ENCODE assay signal across 8 mouse cellular contexts in the genomic region with DNA sequence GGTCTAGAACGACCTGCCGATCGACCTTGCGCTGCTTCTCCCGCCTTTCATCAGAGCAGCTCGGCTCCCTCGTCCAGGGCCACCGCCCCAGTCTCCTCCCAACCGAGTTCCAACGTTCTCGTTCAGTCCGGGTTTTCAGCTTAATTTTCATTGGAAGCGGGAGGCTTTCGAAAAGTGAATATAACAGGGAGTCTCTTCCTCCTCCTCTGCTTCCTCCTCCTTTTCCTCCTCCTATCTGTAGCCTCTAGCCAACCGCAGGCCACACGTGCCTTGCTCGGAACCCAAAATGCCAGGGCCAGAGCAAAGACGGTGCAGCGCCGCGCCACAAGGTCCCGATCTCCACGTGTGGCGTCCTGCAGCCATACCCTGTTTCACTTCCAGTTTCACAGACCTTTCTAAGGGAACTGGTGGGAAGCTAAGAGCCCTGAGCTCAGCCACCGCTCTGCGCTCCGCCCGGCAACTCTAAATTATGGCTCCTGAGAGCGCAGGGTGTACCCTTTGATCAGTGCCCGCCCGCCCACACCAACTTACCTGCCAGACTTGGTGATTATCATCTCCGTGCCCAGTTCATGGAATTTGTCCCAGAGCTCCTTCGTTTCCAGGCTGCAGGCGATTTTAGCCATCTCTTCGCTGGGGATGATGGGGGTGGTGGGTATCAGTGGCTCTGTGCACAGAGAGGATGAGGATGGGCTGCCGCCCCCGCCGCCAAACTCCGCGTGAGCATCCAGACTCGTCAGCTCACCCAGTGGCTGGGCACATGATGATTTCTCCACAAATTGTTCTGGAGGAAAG. TPM values are rescaled to one million over a fixed set of nuclear protein-coding genes. Genes with fewer than 3 reads are reported as not detected.
A peak's percentile ranks its signal among the peaks of the same experiment; 100 is the strongest.
DNase-seq lines count a peak whose midpoint lies in the region; ATAC-seq and TF ChIP-seq lines count a peak whose summit lies in the region.

No protein-coding gene starts in this region.

- H3K27me3 ChIP-seq in midbrain, embryonic 10.5 days (ENCODE audit: low read depth, poor library complexity, severe bottlenecking): peaks cover 100% of the 10 kb centered on the region
- peaks cover 59% of the 10 kb centered on the region for H3K27me3 ChIP-seq in midbrain, embryonic 16.5 days (ENCODE audit: control insufficient read depth, insufficient read depth, low read depth, low read length)
- no peaks in the 10 kb centered on the region for H3K27me3 ChIP-seq in heart, embryonic 11.5 days (ENCODE audit: control insufficient read depth, insufficient read depth, low read length)
- H3K27me3 ChIP-seq in limb, embryonic 14.5 days (ENCODE audit: control insufficient read depth, insufficient read depth, low read length): peaks cover 77% of the 10 kb centered on the region
- peaks cover 67% of the 10 kb centered on the region for H3K27me3 ChIP-seq in stomach, embryonic 16.5 days (ENCODE audit: control insufficient read depth, insufficient read depth, low read length)

- intact Hi-C loops in left cerebral cortex, adult 2 months (cut with DNase I): no loop called here

- no peak overlapping the region for H3K9ac ChIP-seq in midbrain, embryonic 16.5 days (ENCODE audit: low read depth, low read length)
- peak overlapping the region; percentile 98 for H3K9ac ChIP-seq in heart, embryonic 11.5 days (ENCODE audit: low read depth, low read length)
- H3K9ac ChIP-seq in limb, embryonic 14.5 days (ENCODE audit: low read depth, low read length, severe bottlenecking): no peak overlapping the region
- no peak overlapping the region for H3K9ac ChIP-seq in stomach, embryonic 16.5 days (ENCODE audit: low read length)

- under 1% methylated on average over 41 of the region's 41 CpGs for WGBS in midbrain, embryonic 10.5 days
- under 1% methylated on average over 41 of the region's 41 CpGs for WGBS in midbrain, embryonic 16.5 days
- under 1% methylated on average over 41 of the region's 41 CpGs for WGBS in heart, embryonic 11.5 days (ENCODE audit: insufficient replicate concordance)
- under 1% methylated on average over 41 of the region's 41 CpGs for WGBS in limb, embryonic 14.5 days
- WGBS in stomach, embryonic 16.5 days: under 1% methylated on average over 41 of the region's 41 CpGs

- no peak overlapping the region for H3K27ac ChIP-seq in midbrain, embryonic 10.5 days (replicated peaks)
- H3K27ac ChIP-seq in midbrain, embryonic 16.5 days (ENCODE audit: low read length): no peak overlapping the region
- H3K27ac ChIP-seq in heart, embryonic 11.5 days (ENCODE audit: low read depth, low read length): peak overlapping the region; percentile 99
- no peak overlapping the region for H3K27ac ChIP-seq in limb, embryonic 14.5 days (replicated peaks; ENCODE audit: low read depth, low read length)
- no peak overlapping the region for H3K27ac ChIP-seq in stomach, embryonic 16.5 days (ENCODE audit: low read length)
- no peak overlapping the region for H3K27ac ChIP-seq in left cerebral cortex, adult 2 months

- TF ChIP-seq CTCF in left cerebral cortex, adult 2 months (IDR thresholded peaks at IDR 0.05): no peak

- H3K4me1 ChIP-seq in midbrain, embryonic 10.5 days: peaks cover 25% of the 10 kb centered on the region
- H3K4me1 ChIP-seq in midbrain, embryonic 16.5 days (ENCODE audit: control insufficient read depth, insufficient read depth, low read length): peaks cover 3% of the 10 kb centered on the region; the same call in 1 of the 2 replicates
- H3K4me1 ChIP-seq in heart, embryonic 11.5 days (ENCODE audit: control insufficient read depth, insufficient read depth, low read length): peaks cover 15% of the 10 kb centered on the region
- H3K4me1 ChIP-seq in limb, embryonic 14.5 days (ENCODE audit: control insufficient read depth, insufficient read depth, low read length): peaks cover 7% of the 10 kb centered on the region; the same call in 1 of the 2 replicates
- no peaks in the 10 kb centered on the region for H3K4me1 ChIP-seq in stomach, embryonic 16.5 days (ENCODE audit: control insufficient read depth, insufficient read depth, low read length)

- H3K4me3 ChIP-seq in midbrain, embryonic 10.5 days: peak overlapping the region; percentile 34
- no peak overlapping the region for H3K4me3 ChIP-seq in midbrain, embryonic 16.5 days (ENCODE audit: low read depth, low read length)
- peak overlapping the region; percentile 79 for H3K4me3 ChIP-seq in heart, embryonic 11.5 days (ENCODE audit: low read depth, low read length)
- 0 out of 2 replicates have a peak overlapping the region, but pooled peaks have one; percentile 4 for H3K4me3 ChIP-seq in limb, embryonic 14.5 days (replicated peaks; ENCODE audit: low read length)
- H3K4me3 ChIP-seq in stomach, embryonic 16.5 days (replicated peaks; ENCODE audit: low read length): peak overlapping the region; percentile 20
- no peak overlapping the region for H3K4me3 ChIP-seq in left cerebral cortex, adult 2 months

- H3K9me3 ChIP-seq in midbrain, embryonic 10.5 days (replicated peaks): no peaks in the 10 kb centered on the region
- H3K9me3 ChIP-seq in midbrain, embryonic 16.5 days (replicated peaks; ENCODE audit: control insufficient read depth, low read length, poor library complexity, severe bottlenecking): no peaks in the 10 kb centered on the region
- no peaks in the 10 kb centered on the region for H3K9me3 ChIP-seq in heart, embryonic 11.5 days (replicated peaks; ENCODE audit: control insufficient read depth, low read length)
- H3K9me3 ChIP-seq in limb, embryonic 14.5 days (ENCODE audit: control insufficient read depth, low read length): 0 out of 2 replicates have a peak, but pooled peaks cover 3% of the 10 kb centered on the region
- no peaks in the 10 kb centered on the region for H3K9me3 ChIP-seq in stomach, embryonic 16.5 days (replicated peaks; ENCODE audit: control insufficient read depth, low read length)

- peak; percentile 55 for DNase-seq in midbrain, embryonic 10.5 days (ENCODE audit: low spot score)
- DNase-seq in limb, embryonic 14.5 days (ENCODE audit: low spot score): no peak
- no peak for DNase-seq in layer of hippocampus, postnatal 10 days (ENCODE audit: low spot score in 2 of 2)
- no peak for DNase-seq in left cerebral cortex, adult 2 months (ENCODE audit: extremely low spot score in 1 of 2, low spot score in 2 of 2)
- no peak for DNase-seq in gastrocnemius, adult 8-10 months (ENCODE audit: low spot score in 2 of 2)

- H3K36me3 ChIP-seq in midbrain, embryonic 10.5 days: no peaks in the 10 kb centered on the region
- H3K36me3 ChIP-seq in midbrain, embryonic 16.5 days (ENCODE audit: control insufficient read depth, insufficient read depth, low read length): no peaks in the 10 kb centered on the region
- H3K36me3 ChIP-seq in heart, embryonic 11.5 days (ENCODE audit: control insufficient read depth, insufficient read depth, low read length): peaks cover 6% of the 10 kb centered on the region; the same call in 1 of the 2 replicates
- H3K36me3 ChIP-seq in limb, embryonic 14.5 days (ENCODE audit: control insufficient read depth, insufficient read depth, low read length): no peaks in the 10 kb centered on the region
- no peaks in the 10 kb centered on the region for H3K36me3 ChIP-seq in stomach, embryonic 16.5 days (ENCODE audit: control insufficient read depth, insufficient read depth, low read length)

- H3K4me2 ChIP-seq in midbrain, embryonic 16.5 days (ENCODE audit: low read length): no peak overlapping the region
- peak overlapping the region; percentile 86 for H3K4me2 ChIP-seq in heart, embryonic 11.5 days
- peak overlapping the region; percentile 28 for H3K4me2 ChIP-seq in limb, embryonic 14.5 days (replicated peaks; ENCODE audit: low read depth, low read length, severe bottlenecking)
- peak overlapping the region; percentile 44 for H3K4me2 ChIP-seq in stomach, embryonic 16.5 days (ENCODE audit: low read depth, low read length)

- TF ChIP-seq POLR2A in limb, embryonic 14.5 days (IDR thresholded peaks at IDR 0.05; ENCODE audit: borderline replicate concordance, extremely low read depth, insufficient read depth, insufficient read length): no peak

- ATAC-seq in midbrain, embryonic 16.5 days: no peak
- no peak for ATAC-seq in heart, embryonic 11.5 days (replicated peaks; ENCODE audit: insufficient number of reproducible peaks, low FRiP score, low TSS enrichment)
- no peak for ATAC-seq in limb, embryonic 14.5 days (ENCODE audit: low FRiP score, low read depth)
- ATAC-seq in stomach, embryonic 16.5 days (ENCODE audit: insufficient read depth, low FRiP score): no peak

RNA-seq across cellular contexts. Expression of a gene that starts 3.8 kb away (rescaled TPM):
- polyA plus RNA-seq in midbrain, embryonic 10.5 days (2016; fragmentation: Nextera tagmentation; extraction: Ambion mirVana): 0.06 and 0.39 TPM in 2 replicates
- 0.04 and 0.30 TPM in 2 replicates for polyA plus RNA-seq in midbrain, embryonic 16.5 days (2015; fragmentation: Nextera tagmentation; extraction: Ambion mirVana)
- polyA plus RNA-seq in heart, embryonic 11.5 days (2014; fragmentation: Nextera tagmentation; extraction: Ambion mirVana): 60.0 and 80.5 TPM in 2 replicates
- polyA plus RNA-seq in limb, embryonic 14.5 days (2012; rRNA removed): 0.03 and 0.24 TPM in 2 replicates
- 0.03 TPM in 1 of 2 replicates, not detected in the other for polyA plus RNA-seq in limb, embryonic 14.5 days (2014; fragmentation: Nextera tagmentation; extraction: Ambion mirVana)
- 0.15 and 0.30 TPM in 2 replicates for polyA plus RNA-seq in stomach, embryonic 16.5 days (2015; fragmentation: Nextera tagmentation; extraction: Ambion mirVana)
- not detected for total RNA-seq in layer of hippocampus, postnatal 10 days (2021)
- total RNA-seq in left cerebral cortex, adult 2 months (2021): not detected
- total RNA-seq in gastrocnemius, adult 8-10 months (2022): not detected

Comparison
In these comparisons a context has a peak if more than half of its experiments do, and no peak if none do; other contexts are left out.
1. H3K4me3 ChIP-seq: peak in midbrain, embryonic 10.5 days (single experiment), heart, embryonic 11.5 days (single experiment), limb, embryonic 14.5 days (single experiment) and stomach, embryonic 16.5 days (single experiment); none in midbrain, embryonic 16.5 days (single experiment) and left cerebral cortex, adult 2 months (single experiment).
2. RNA of a gene that starts 3.8 kb away (polyA plus RNA-seq): 60.0 to 80.5 TPM in heart, embryonic 11.5 days; 0.06 to 0.39 TPM in midbrain, embryonic 10.5 days, 0.04 to 0.30 TPM in midbrain, embryonic 16.5 days, 0.03 to 0.24 TPM in limb, embryonic 14.5 days and 0.15 to 0.30 TPM in stomach, embryonic 16.5 days; every median in the first group is over 10 times any median in the second.